Mouse (Mus musculus) intestine, postnatal 0 days (tissue): Measurements from ENCODE around the gene Drc3. TPM values are rescaled to one million over a fixed set of nuclear protein-coding genes. Genes with fewer than 3 reads are reported as not detected.

Experiments used
- ATAC-seq: fragments of 200-750 bp; cut with Nextera tagmentation; 2 replicates; pipeline ENCODE4 v1.8.0; 2017; ENCODE audit warnings: mild to moderate bottlenecking, moderate TSS enrichment, moderate library complexity
- H3K27ac ChIP-seq: fragments of 300-500 bp; sonication (generic); 2 replicates; pipeline ENCODE4 v1.5.1; 2014; ENCODE audit warnings: mild to moderate bottlenecking, low read depth, low read length, moderate library complexity
- H3K27me3 ChIP-seq: fragments of 300-500 bp; sonication (generic); replicated peaks from 2 replicates; pipeline ENCODE4 v1.6.1; 2014; ENCODE audit warnings: low read length, mixed read lengths; ENCODE audit not compliant: control insufficient read depth, insufficient read depth
- H3K36me3 ChIP-seq: fragments of 300-500 bp; sonication (generic); 2 replicates; pipeline ENCODE4 v1.6.1; 2014; ENCODE audit warnings: mild to moderate bottlenecking, moderate library complexity; ENCODE audit not compliant: control insufficient read depth, insufficient read depth
- H3K4me1 ChIP-seq: fragments of 300-500 bp; sonication (generic); replicated peaks from 2 replicates; pipeline ENCODE4 v1.6.1; 2014; ENCODE audit warnings: antibody characterized with exemption, low read length, mixed read lengths; ENCODE audit not compliant: control insufficient read depth, insufficient read depth
- H3K4me2 ChIP-seq: fragments of 300-500 bp; sonication (generic); replicated peaks from 2 replicates; pipeline ENCODE4 v1.6.1; 2014; ENCODE audit warnings: low read depth, mild to moderate bottlenecking, moderate library complexity
- H3K4me3 ChIP-seq: fragments of 300-500 bp; sonication (generic); 2 replicates; pipeline ENCODE4 v1.5.1; 2014; ENCODE audit warnings: low read depth, low read length
- H3K9ac ChIP-seq: fragments of 300-500 bp; sonication (generic); 2 replicates; pipeline ENCODE4 v1.6.1; 2014; ENCODE audit warnings: mild to moderate bottlenecking, low read depth, low read length
- H3K9me3 ChIP-seq: fragments of 300-500 bp; sonication (generic); 2 replicates; pipeline ENCODE4 v1.6.1; 2016; ENCODE audit warnings: mixed run types; ENCODE audit not compliant: control insufficient read depth
- CTCF ChIP-seq: sonication (generic); IDR thresholded peaks from 2 replicates; pipeline ENCODE4 v1.5.1; 2016; ENCODE audit warnings: low read depth, mild to moderate bottlenecking, control low read depth, antibody characterized with exemption, moderate library complexity
- WGBS: fragments of 180-500 bp; shearing (Covaris S2); extraction: QIAGEN DNeasy Blood & Tissue Kit; methylation state at CpG from one replicate; pipeline ENCODE4 v1.1.7; 2014; 5-methylcytosine and 5-hydroxymethylcytosine counted together
- polyA plus RNA-seq: library from polyadenylated mRNA; unstranded; fragments of >200 nt; fragmentation: Nextera tagmentation; extraction: Ambion mirVana; gene quantifications from 2 replicates; pipeline ENCODE4 v1.2.1, GENCODE M21; 2015

The Drc3 gene
- polyA plus RNA-seq, 1 experiment from 2014 or later, result 1.7 TPM

DNA sequence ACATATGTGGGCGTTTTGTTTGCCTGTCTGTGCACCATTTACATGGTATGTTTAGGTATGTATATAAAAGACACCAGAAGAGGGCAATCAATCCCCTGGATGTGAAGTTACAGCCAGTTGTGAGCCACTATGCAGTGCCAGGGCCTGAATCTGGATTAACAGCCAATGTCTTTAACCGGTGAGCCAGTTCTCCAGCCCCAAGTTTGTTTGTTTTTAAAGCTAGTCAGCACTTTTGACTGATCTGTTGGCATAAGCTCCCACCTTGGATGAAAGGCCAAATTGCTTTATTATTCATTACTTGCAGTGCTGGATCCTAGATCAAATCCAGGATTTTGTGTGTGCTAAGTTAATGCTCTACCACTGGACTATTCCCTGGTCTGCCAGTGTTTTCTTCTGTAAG is 1.7 kb upstream of the Drc3 start:
- WGBS, result 55% methylated on average over 2 of the region's 2 CpGs
- peak overlapping the region; percentile 52; the same call in 1 of the 2 replicates for H3K4me3 ChIP-seq
- H3K9me3 ChIP-seq, result no peaks in the 10 kb centered on the region
- H3K27me3 ChIP-seq, result no peaks in the 10 kb centered on the region
- peak; percentile 62 for TF ChIP-seq CTCF
- H3K4me2 ChIP-seq, result peak overlapping the region; percentile 78
- no peaks in the 10 kb centered on the region; the same call in 1 of the 2 replicates for H3K36me3 ChIP-seq
- ATAC-seq, result no peak
- H3K9ac ChIP-seq, result peak overlapping the region; percentile 64; the same call in 1 of the 2 replicates
- H3K4me1 ChIP-seq, result 0 out of 2 replicates have a peak, but pooled peaks cover 2% of the 10 kb centered on the region
- H3K27ac ChIP-seq, result peak overlapping the region; percentile 91

DNA sequence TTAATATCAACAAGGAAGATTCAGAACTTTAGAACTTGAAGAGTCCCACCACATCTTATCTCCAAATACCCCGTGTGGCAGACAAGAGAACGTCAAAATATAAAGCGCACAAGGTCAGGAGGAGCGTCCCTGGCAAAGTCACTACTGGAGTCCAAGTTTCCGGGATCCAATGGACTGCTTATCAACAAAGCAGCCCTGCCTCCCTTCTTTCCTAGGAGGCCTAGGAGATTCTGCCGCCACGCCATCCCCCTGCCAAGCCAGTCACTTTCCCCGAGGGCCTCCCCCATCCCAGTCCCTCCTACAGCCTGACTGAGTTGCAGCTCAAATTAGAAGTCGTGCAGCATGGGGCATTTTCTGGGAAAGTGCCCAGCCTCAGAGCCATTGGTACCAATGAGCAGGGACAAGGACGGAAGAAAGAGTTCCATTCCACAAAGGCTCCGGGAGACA is 1.2 kb upstream of the Drc3 start:
- H3K27me3 ChIP-seq, result no peaks in the 10 kb centered on the region
- H3K4me3 ChIP-seq, result peak overlapping the region; percentile 52
- ATAC-seq, result no peak
- no peaks in the 10 kb centered on the region; the same call in 1 of the 2 replicates for H3K36me3 ChIP-seq
- no peak for TF ChIP-seq CTCF
- no peaks in the 10 kb centered on the region for H3K4me1 ChIP-seq
- H3K9me3 ChIP-seq, result no peaks in the 10 kb centered on the region
- H3K4me2 ChIP-seq, result peak overlapping the region; percentile 78
- peak overlapping the region; percentile 91 for H3K27ac ChIP-seq
- H3K9ac ChIP-seq, result peak overlapping the region; percentile 64
- 11% methylated on average over 11 of the region's 11 CpGs for WGBS

DNA sequence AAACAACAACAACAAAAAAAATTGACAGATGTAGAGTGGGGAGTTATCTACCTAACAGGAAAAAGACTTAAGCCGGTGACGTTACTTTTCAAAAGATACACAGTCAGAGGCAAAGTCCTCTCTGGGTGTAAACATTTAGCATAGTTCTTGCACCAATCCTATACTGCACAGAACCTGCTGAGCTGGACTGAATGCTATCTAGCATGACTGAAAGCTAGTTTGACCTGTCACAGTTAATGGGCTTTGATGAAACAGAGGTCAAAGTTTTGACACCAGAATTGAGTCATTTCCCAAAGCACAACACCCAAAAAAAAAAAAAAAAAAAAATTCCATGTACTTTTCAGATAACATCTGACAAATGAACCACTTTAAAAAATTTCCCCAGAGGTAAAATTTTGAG is 2.8 kb downstream of the Drc3 start:
- no peak for TF ChIP-seq CTCF
- no peak overlapping the region for H3K27ac ChIP-seq
- 25% methylated on average over 2 of the region's 2 CpGs for WGBS

DNA sequence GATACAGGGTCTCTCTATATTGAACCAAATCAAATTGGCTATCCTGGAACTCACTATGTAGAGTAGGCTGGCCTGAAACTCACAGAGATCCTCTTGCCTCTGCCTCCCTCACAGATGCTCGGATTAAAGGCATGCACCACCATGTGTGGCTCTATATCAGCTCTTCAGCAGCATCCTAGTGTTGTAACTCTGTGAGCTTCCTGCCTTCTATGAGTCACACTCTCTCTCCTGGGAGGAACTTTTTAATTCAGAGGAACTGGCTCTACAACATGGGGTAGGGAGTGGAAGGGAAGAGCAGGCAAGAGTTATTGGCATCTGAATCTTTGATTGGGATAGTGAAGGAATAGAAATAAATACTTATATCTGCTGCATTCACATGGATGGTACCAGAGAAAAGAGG is 4.0 kb downstream of the Drc3 start:
- Histone ChIP-seq H3K4me1 (no peaks in the 10 kb centered on the region), H3K9ac (no peak overlapping the region), H3K4me2 (no peak overlapping the region), H3K36me3 (no peaks in the 10 kb centered on the region), H3K27me3 (no peaks in the 10 kb centered on the region), H3K4me3 (no peak overlapping the region), H3K9me3 (no peaks in the 10 kb centered on the region), H3K27ac (no peak overlapping the region)
- WGBS, result 41% methylated on average over 1 of the region's 1 CpGs
- no peak for ATAC-seq
- no peak for TF ChIP-seq CTCF

More for the DNA sequence above, 2.8 kb downstream of the Drc3 start:
- H3K9ac ChIP-seq, result no peak overlapping the region
- H3K27me3 ChIP-seq, result no peaks in the 10 kb centered on the region
- no peak for ATAC-seq
- no peak overlapping the region for H3K4me2 ChIP-seq
- no peaks in the 10 kb centered on the region for H3K4me1 ChIP-seq
- no peak overlapping the region for H3K4me3 ChIP-seq
- no peaks in the 10 kb centered on the region for H3K9me3 ChIP-seq
- no peaks in the 10 kb centered on the region for H3K36me3 ChIP-seq

DNA sequence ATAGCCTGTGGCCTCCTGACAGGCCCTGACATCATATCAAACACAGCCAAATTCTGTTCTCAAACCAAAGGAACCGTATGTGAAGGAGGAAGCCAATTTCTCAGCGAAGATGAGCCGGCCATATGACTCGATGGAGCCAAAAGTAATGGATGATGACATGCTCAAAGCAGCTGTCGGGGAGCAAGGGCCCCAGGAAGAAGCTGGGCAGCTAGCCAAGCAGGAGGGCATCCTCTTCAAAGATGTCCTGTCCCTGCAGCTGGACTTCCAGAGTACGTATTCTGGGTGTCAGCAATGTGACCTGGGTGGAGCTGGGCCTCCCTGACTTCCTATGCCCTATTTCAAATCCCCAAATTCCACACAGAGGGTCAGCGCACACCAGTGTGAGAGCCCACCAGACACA is 5.4 kb downstream of the Drc3 start:
- Histone ChIP-seq H3K27me3 (no peaks in the 10 kb centered on the region), H3K9me3 (no peaks in the 10 kb centered on the region), H3K4me3 (no peak overlapping the region), H3K4me2 (no peak overlapping the region), H3K27ac (no peak overlapping the region), H3K4me1 (no peaks in the 10 kb centered on the region), H3K9ac (no peak overlapping the region), H3K36me3 (no peaks in the 10 kb centered on the region)
- 64% methylated on average over 7 of the region's 7 CpGs for WGBS
- no peak for ATAC-seq
- TF ChIP-seq CTCF, result no peak

DNA sequence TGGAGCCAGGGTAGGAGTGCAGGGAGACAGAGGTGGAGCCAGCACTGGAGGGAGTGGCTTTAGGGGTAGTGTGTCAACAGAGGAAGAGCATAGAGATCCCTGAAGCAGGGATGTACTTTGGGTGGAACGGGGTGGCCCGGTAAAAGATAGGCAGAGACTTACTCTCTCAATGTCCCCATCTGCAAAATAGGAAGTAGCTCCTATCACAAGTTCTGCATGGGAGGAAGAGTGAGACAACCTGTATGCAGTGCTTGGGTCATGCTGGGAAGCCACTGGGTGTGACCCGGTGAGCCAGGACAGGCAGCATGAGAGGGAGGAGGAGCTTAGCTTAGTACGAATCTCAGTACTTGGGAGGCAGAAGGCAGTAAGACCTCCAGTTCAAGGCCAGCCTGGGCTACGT is 6.0 kb downstream of the Drc3 start:
- Histone ChIP-seq H3K4me1 (no peaks in the 10 kb centered on the region), H3K4me3 (no peak overlapping the region), H3K9me3 (no peaks in the 10 kb centered on the region), H3K9ac (no peak overlapping the region), H3K36me3 (no peaks in the 10 kb centered on the region), H3K27me3 (no peaks in the 10 kb centered on the region), H3K27ac (no peak overlapping the region), H3K4me2 (no peak overlapping the region)
- WGBS, result 55% methylated on average over 5 of the region's 5 CpGs
- no peak for TF ChIP-seq CTCF
- no peak for ATAC-seq

DNA sequence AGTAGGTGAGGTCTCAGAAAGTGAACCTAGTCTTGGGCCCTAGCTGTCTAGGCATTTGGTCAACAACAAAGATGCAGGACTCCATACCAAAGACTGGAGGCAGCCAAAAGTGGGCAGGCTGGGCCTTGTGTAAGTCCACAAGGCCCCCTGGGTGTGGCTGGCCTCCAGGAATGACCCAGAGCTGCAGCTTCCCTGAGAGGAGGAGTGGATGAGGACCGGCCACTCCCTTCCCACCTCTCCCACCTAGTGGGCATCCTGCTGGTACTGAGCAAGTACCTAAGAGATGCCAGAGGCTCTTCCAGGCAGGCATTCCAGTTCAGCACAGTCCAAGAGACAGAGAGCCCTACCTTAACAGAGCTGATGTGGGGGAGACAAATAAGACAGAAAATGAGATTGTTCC is 6.8 kb downstream of the Drc3 start:
- Histone ChIP-seq H3K4me2 (no peak overlapping the region), H3K27me3 (no peaks in the 10 kb centered on the region), H3K9me3 (no peaks in the 10 kb centered on the region), H3K36me3 (no peaks in the 10 kb centered on the region), H3K27ac (no peak overlapping the region), H3K4me3 (no peak overlapping the region), H3K4me1 (no peaks in the 10 kb centered on the region), H3K9ac (no peak overlapping the region)
- WGBS, result 75% methylated on average over 1 of the region's 1 CpGs
- no peak for TF ChIP-seq CTCF
- ATAC-seq, result no peak
